Mouse (Mus musculus) fibroblast of lung, adult 2 months (primary cell): Measurements from ENCODE around the gene Smg6.
"Not testable (repeated sequence)": the region's sequence is repeated elsewhere in the genome, so short reads cannot be mapped to it uniquely, and the experiment has no call there.

Experiments used
- DNase-seq: peaks from one replicate; pipeline ENCODE4 v3.0.0-alpha.2; 2011; ENCODE audit warnings: low read depth

Smg6 gene

GRCm38 (mm10) chr11:75166861-75167642, 241.4 kb downstream of the Smg6 start:
- no peak for DNase-seq

GRCm38 (mm10) chr11:75167643-75168589, 242.3 kb downstream of the Smg6 start:
- no peak for DNase-seq

DNA sequence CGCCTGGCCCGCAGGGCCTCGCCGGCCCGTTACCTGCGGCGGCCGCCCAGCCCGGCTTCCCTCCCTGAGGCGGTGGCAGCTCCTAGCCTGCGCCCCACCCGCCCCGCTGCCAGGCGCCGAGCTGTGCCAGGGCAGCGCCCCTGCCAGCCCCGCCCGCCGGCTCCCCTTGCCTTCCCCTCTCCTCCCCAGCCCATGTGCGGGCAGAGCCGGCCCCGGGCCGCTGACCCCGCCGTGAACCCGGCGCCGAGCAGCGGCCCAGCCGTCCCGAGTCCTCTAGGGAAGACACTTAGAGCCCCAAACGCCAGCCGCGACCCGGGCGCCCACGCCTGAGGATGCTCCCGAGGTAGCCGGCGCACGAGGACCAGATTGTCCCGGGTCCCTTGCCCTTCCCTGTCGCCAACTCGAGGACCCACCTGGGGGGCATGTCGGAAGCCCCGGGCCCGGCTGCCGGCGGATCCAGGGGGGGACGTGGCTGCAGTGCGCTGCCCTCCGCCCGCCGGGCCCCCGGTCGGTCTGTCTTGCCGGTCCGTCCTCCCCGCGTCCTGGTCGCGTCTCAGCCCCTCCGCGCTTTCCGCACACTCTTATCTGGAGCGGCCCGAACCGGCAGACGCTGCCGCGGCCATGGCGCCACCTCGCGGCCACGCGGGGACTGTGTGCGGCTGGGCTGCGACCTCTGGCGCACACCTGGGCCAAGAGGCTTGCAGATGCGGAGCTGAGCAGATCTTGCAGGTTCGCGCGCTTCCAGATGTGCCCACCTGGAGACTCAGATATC, 243.2 kb downstream of the Smg6 start:
- no peak for DNase-seq

- DNase-seq = no peak
These were observed 243.9 kb downstream of the Smg6 start, which contains the start of gene Hic1 for GRCm38 (mm10) chr11:75169405-75170080. Gene Hic1, minus strand, starts transcription at chr11:75169519.

- DNase-seq = peak; percentile 81
These were observed 244.6 kb downstream of the Smg6 start for GRCm38 (mm10) chr11:75170136-75170751.

- DNase-seq = no peak
These were observed 245.7 kb downstream of the Smg6 start for GRCm38 (mm10) chr11:75171186-75171865.

- DNase-seq = no peak
These were observed 246.8 kb downstream of the Smg6 start for GRCm38 (mm10) chr11:75172151-75173094.

- DNase-seq = no peak
These were observed 247.6 kb downstream of the Smg6 start for GRCm38 (mm10) chr11:75173095-75173798.

DNA sequence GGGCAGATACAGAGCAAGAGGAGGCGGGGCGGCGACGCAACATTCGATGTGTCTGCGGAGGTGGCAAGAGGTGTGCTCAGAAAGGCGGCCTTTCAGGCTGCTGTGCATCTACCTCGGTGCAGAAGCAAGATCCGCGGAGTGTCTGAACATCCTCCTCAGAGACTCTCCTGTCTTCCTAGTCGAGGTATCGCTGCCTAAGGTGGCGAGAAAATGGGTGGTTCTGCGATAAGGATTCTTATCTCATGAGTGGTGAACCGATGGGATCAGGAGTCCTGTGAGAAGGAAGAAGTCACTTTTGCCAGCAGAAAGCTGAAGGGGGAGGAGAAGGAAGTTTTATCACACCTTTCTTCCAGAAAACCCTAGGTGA, 248.2 kb downstream of the Smg6 start:
- DNase-seq = no peak

GRCm38 (mm10) chr11:75174574-75174973, 249.0 kb downstream of the Smg6 start:
- DNase-seq = not testable (repeated sequence)

DNA sequence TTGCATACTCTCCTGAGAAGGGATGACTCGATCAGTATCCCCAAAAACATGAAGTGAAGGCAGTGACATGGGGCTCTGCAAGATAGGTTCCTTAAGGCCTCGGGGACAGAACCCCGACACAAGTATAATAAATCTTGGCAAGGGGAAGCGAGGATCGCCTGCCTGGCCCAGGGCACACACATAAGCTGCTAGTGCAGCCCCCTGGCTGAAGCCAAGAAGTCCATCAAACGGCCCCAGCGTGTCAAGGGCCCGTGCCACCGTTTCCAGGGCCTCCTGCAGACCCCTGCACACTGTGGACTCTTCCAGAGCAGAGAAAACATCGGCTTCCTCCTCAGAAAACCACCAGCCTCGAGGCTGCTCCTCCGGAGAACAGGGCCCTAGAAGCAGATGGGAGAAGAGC, 252.4 kb downstream of the Smg6 start:
- no peak for DNase-seq

- DNase-seq = peak; percentile 78
These were observed 253.1 kb downstream of the Smg6 start, which contains the start of gene Ovca2 for GRCm38 (mm10) chr11:75178672-75179208. Gene Ovca2, minus strand, starts transcription at chr11:75178835.

DNA sequence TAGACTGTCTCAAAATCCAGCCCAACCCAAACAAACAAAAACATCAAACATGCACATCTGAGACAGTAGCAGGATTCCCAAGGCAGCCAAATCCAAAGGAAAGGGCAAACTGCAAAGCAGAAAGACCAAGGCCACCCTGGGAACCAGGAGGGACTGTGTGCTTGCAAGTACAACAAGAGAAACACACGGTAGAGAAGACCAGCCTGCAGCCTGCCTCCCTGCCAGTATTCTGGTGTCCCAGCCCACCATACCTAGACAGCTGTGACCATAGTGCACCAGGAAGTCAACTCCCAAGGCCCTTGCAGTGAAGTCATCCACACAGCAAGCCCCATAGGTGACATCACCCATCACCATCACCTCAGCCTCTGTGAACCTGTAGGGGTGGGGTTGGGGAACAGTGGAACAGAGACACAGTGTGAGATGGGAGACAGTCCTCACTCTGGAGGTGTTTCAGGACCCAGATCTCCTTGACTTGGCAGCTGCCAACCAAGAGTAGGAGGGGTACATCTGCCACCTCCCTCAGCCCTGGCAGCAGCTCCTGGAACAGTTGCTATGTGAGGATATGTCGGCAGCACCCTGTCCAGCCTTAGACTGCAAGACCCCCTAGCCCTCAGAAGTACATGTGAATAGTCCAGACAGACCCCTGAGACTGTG, 258.4 kb downstream of the Smg6 start:
- DNase-seq = no peak

GRCm38 (mm10) chr11:75184573-75184972, 258.9 kb downstream of the Smg6 start:
- no peak for DNase-seq

DNA sequence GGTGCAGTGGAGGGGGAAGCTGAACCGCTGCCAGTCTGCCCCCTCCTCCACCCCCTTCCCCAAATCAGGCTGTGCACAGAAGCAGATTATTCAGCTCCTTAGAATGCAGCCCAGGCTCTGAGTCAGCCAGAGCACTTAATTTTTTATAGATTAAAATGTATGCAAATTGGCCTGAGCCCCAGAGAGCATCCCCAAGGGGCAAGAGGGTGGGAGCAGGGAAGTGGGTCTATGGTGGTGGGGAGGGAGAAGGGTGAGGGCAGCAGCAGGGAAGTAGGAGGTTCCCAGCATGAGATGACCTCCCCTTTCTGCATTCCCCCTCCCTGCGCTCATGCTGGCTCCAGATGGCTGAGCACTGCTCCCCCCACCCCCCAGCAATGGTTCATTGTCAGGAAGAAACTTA, 259.4 kb downstream of the Smg6 start:
- no peak for DNase-seq

DNA sequence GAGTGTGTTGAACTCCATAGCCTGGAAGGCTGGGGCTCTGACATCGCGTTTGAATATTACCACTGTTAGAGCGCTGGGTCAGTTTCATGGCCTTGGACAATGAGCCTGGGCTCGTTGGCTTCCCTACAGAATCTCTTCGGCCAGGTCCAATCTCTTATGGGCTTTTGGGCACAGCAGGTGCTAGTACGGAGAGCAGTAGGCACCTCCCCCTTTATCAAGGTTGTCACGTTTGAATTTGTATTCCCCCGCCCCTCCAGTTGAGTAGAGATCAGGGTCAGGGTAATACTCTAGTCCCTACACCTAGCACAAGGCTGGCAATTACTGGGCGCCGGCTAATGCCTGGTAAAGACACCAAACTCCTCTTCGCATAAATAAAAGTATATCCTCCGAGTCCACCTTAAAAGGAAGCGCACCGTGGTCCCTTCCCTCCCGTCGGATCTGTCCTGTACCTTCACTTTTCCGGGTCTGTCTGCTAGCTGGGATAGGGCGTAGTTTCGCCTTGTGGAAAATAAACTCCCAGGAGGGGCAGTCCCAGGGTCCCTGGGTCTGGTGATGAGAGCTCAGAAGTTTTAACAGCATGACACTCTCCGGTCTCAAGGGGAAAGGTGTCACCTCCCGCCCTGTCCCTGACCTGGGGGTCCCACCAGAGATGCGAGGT, 264.2 kb downstream of the Smg6 start:
- DNase-seq = no peak

DNA sequence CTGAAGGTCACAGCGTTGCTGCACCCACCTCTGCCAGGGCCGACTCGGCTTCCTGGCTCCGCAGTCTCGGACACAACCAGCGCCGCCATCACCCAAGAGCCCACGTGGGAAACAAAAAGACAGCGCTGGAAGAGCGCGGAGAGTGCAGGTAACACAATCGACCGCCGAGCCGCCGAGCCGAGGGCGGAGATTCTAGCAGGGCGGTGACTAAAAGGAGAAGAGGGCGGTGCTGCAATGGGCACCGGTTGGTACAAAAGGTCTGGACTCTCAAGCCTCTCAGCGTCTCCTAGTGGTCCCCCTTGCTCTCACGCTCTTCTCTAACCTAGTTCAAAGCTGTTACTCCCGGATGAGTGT, 264.7 kb downstream of the Smg6 start:
- DNase-seq = peak; percentile 81
